Mouse (Mus musculus): ENCODE results near the gene Disp2.

The Disp2 gene

GRCm38 (mm10) chr2:118779504-118780480, at the start of gene Disp2:
Gene Disp2 (plus strand): TSS chr2:118779719.
- peak; percentile 80 to 91 for DNase-seq (ENCODE audit: low spot score in 2 of 2)

DNA sequence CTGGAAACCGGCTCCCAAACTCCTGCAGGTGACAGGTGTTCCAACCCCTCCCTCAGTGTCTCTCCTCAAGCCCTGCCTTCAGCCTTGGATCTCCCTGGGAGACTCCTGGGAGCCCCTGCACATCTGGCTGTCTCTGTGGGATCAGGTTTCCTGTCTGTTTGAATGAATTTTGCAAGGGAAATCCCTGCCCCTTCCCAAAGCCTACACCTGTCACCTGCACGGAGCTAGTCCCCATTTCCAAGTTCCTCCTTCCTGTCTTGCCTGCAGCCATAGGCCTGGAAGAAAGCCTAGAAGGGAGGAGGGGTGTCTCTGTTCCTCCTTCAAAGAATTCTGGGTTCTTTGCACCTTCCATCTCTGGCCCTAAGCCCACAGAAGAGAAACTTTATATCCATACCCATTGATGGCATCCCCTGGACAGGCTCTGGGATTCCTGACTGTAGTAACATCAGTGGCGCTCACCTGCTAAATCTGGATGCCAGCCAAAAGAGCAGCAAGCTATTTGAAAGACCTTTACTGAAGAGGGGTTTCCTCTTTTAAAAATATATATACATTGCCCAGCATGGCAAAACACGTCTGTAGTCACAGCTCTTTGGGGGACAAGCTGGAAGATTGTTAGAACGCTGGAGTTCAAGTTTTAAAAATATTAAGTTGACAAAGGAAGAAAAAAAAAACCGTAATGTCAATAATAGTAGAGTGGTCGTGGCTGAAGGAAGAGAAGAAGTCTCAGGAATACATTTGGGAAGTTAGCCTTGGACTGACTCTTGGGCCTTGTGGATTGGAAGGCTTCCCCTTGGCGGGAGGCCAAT, 49.5 kb upstream of the Disp2 start:
- DNase-seq (ENCODE audit: low spot score in 2 of 2) = no peak

DNA sequence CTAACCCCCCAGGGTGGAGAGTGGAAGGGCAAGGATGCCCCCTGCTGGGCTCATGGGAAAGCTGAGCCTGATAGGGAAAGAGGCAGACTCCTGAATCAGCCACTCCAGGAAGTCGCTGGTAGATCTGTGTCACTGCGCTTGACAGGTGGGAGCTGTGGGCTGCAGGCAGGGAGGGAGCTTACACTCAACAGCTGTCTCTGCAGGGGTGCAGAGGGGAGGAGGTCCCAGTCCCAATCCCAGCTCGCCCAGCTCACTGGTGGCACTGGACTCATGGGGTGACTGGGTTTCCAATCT, 49.0 kb upstream of the Disp2 start:
- DNase-seq (ENCODE audit: low spot score in 2 of 2) = peak; percentile 67 to 80

DNA sequence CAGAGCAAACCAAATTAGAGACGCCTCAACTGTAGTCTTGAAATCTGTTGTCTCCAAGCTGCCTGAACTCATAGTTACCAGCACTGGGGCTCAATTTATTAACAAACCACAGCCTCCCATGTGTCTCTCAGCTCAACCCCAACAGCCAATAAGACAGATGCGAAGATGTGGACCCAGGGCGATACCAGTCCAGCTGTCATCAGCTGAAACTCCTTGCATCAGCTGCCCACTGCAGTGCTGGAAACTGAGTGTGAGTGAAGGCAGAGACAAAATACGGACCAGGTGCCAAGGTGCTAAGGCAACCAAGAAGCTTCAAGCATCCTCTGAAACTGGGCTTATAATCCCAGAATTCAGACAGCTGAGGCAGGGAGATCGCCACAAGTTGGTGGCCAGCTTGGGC, 47.5 kb upstream of the Disp2 start:
- DNase-seq (ENCODE audit: low spot score in 2 of 2) = no peak

DNA sequence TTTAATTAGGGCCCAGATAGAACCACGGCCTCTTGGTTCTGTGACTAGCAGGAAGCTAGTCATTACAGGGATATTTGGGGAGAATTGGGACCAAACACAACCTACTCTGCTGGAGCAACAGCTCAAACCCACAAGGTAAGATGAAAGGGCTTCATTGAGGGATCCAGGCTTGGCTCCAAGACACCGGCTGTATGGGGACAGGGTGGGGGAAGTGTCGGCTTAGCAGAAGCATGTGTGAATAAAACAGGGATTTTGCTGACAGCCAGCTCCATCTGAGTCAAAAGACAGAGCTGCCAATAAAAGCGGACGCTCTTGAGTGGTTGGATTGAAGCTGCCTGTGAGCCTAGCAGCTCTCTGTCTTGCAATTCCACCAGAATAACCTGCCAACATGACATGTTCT, 46.2 kb upstream of the Disp2 start:
- no peak for DNase-seq (ENCODE audit: low spot score in 2 of 2)

DNA sequence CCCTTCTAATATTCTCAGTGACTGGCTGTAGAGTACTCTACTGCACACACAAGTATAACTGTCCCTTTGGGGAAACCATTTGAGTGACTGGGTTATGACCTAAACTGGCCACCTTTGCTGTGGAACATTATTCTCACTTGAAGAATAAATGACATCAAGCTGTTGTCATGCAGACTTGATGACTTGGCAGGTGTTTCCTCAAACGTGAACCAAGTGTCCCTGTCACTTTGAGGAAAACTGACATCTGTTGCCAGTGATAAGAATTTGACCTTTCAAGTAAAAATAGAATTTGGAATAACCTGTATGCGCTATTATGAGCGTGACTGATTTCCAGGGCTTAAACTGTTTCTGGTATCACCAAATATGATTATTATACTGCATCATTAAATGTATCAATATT, 39.2 kb upstream of the Disp2 start:
- DNase-seq (ENCODE audit: low spot score in 2 of 2) = no peak

- DNase-seq (ENCODE audit: low spot score in 2 of 2) = no peak
Measured at GRCm38 (mm10) chr2:118741183-118741582, 38.3 kb upstream of the Disp2 start.

DNA sequence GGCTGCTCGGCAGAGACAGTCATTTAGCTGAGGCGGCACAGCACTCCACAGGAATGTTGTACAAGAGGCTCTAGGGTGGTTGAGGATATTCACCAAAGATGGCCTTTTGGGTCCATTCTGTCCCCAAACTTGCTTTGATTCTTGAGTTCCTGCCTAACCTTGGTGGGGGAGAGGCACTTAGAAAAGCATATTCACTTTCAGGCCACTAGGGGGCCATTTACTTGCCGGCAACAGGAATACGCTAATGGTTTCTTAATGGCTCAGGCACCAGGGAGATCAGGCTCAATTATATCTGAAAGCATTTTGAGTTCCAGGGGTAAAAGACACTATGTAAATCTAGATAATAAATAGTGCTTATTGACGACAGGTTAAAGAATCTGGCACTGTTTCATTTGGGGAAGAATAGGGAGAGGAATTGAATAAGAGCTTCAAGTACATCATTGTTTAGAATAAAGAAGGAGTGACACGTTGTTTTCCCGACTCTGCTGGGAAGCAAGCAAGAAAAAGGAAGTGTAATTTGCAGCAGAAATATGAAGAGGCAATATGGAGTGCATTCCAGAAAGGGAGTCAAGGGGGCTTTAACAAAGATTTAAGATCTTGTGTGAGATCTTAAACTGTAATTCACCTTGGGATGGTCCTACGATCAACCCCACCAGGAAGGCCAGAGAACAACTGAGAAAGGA, 36.1 kb upstream of the Disp2 start:
- DNase-seq (ENCODE audit: low spot score in 2 of 2) = no peak

GRCm38 (mm10) chr2:118744621-118745020, 34.9 kb upstream of the Disp2 start:
- DNase-seq (ENCODE audit: low spot score in 2 of 2) = no peak

- DNase-seq (ENCODE audit: low spot score in 2 of 2) = peak; percentile 66 to 82
Measured at GRCm38 (mm10) chr2:118745232-118745884, 34.2 kb upstream of the Disp2 start, which contains the start of gene Inafm2. Gene Inafm2 (plus strand): TSS chr2:118745758.

GRCm38 (mm10) chr2:118745915-118746901, 33.3 kb upstream of the Disp2 start:
- no peak for DNase-seq (ENCODE audit: low spot score in 2 of 2)

DNA sequence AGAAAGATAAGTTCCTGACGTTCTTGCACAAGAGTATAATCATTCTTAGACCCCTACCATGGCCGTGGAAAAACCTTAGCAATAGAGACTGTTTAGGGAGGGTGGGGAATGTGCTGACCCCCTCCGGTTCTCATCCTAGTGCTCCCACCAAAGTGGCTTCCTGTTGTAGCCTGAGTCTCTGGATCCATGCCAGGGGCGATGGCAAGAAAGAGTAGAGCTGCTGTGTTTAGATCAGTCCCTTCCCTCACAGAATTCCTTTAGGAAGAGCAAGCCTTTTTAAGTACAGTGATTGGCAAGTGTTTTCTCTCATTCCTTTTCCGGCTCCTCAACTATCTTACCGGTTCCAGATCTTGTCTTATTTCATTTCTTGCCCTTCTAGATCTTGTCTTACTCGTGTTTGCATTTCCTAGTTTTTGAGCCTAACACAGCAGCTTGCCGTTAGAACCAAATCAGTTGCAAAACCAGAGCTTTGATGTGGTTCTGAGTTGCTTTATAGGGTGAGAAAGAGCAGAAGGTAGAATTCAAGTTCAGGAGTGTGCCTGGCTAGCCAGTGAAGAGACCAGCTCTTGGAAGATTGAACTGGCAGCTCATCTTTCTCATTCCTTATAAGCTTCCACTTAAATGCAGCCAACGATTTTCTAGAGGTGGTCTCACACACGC, 32.1 kb upstream of the Disp2 start:
- DNase-seq (ENCODE audit: low spot score in 2 of 2) = no peak

GRCm38 (mm10) chr2:118749341-118749884, 30.1 kb upstream of the Disp2 start:
- DNase-seq (ENCODE audit: low spot score in 2 of 2) = no peak

GRCm38 (mm10) chr2:118750476-118750875, 29.0 kb upstream of the Disp2 start:
- DNase-seq (ENCODE audit: low spot score in 2 of 2) = no peak

DNA sequence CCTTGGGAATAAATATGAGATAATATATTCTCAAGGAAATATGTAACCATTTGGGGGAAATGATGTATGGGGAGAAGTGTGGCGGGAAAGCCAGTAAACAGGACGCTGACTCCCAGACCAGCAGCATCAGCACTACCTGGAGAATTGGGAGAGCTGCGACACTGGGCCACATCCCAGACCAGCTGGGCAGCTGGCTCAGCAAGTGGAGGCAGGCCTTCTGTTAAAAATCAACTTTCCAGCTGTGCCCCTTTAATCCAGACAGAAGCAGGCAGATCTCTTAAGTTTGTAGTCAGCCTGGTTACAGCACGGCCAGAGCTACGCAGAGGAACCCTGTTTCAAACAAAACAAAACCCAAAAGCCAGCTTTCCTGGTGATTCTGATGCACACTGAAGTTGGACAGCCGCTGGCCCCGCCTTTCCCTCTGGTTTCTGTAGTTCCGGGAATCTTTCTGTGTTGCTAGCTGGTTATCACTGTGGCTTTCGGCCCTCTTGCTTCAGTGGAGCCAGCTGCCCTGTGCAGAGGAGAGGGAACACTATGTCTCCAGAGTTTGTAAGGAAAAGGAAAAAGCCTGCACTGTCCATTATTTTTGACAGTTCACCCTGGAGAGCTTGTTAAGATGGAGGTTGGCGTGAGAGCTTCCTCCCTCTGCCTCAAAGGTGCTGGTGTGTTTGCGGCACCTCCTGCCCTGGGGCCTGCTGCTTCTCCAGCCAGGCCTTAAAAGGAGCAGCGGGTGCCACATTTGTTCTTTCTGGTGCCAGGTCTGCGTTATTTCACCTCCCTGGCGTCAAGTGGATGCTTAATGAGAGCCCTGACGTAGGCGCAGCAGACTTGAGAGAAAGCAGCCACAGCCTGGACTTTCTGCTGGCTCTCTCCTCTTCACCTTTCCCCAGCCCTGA, 27.4 kb upstream of the Disp2 start:
- DNase-seq (ENCODE audit: low spot score in 2 of 2) = no peak

DNA sequence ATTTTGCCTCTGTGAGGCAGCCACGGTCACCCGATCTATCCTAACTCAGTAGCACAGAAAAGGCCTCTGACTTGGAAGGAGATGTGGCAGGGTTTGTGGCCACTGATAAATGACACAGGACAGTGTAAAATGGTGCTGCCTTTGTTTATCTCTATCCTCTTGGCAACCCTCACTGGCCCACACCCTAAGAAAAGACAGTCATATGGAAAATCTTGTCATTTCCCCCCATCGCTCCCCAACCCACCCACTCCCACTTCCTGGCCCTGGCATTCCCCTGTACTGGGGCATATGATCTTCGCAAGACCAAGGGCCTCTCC, 26.8 kb upstream of the Disp2 start:
- DNase-seq (ENCODE audit: low spot score in 2 of 2) = no peak

DNA sequence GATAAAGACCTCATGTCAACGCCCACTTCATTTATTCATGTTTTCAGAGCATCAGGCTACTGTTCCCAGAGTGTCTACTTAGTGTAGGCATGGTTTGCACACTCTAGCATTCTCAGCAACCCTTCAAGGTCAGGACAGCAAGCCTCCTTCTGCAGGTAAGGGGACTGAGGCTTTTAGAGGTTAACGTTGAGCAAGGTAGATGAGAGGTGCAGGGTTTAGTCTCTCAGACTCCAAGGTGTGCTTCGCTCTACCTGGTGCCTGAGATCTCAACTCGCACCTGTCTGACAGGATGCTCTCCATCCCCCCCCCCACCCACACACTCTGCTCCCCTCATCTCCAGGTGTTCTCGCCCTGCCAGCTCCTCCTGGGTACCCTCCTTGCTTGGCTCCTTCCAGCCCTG, 25.4 kb upstream of the Disp2 start:
- DNase-seq (ENCODE audit: low spot score in 2 of 2) = no peak

GRCm38 (mm10) chr2:118755407-118755806, 24.1 kb upstream of the Disp2 start:
- DNase-seq (ENCODE audit: low spot score in 2 of 2) = no peak

- DNase-seq (ENCODE audit: low spot score in 2 of 2) = no peak
Measured at GRCm38 (mm10) chr2:118756103-118756502, 23.4 kb upstream of the Disp2 start.
